Mouse (Mus musculus): ENCODE data around the gene Cygb.

GRCm38 (mm10) chr11:116676175-116676976 is 22.3 kb upstream of the Cygb start:
- no peak for TF ChIP-seq E2F4 (IDR thresholded peaks at IDR 0.05; ENCODE audit: insufficient replicate concordance, low read depth, low read length)
- TF ChIP-seq POLR2A (IDR thresholded peaks at IDR 0.05; ENCODE audit: low read depth, low read length) = peak; percentile 48
- no peak for TF ChIP-seq ELF1 (IDR thresholded peaks at IDR 0.05; ENCODE audit: low read depth, low read length)
- no peak for TF ChIP-seq GABPA (IDR thresholded peaks at IDR 0.05; ENCODE audit: insufficient replicate concordance, low read depth, low read length)
- TF ChIP-seq CTCF (conservative IDR thresholded peaks at IDR 0.05 in 1 of 2, IDR thresholded peaks at IDR 0.05 in 1 of 2; ENCODE audit: low read depth in 2 of 2, low read length in 2 of 2) = no peak
- TF ChIP-seq EP300 (IDR thresholded peaks at IDR 0.05; ENCODE audit: low read length) = no peak
- no peak for TF ChIP-seq MEF2A (IDR thresholded peaks at IDR 0.05; ENCODE audit: borderline replicate concordance, low read depth, low read length)
- TF ChIP-seq HCFC1 (IDR thresholded peaks at IDR 0.05; ENCODE audit: low read depth, low read length) = no peak
- no peak for TF ChIP-seq ETS1 (conservative IDR thresholded peaks at IDR 0.05; ENCODE audit: low read depth, low read length)
- no peak for TF ChIP-seq RCOR1 (conservative IDR thresholded peaks at IDR 0.05; ENCODE audit: low read depth, low read length)
